Mouse (Mus musculus): ENCODE results near the gene Naif1. TPM values are rescaled to one million over a fixed set of nuclear protein-coding genes. Genes with fewer than 3 reads are reported as not detected.

The Naif1 gene
- polyA plus RNA-seq, 1 experiment from 2014 or later, result 4.1 TPM

GRCm38 (mm10) chr2:32482351-32482750 lies 32.1 kb downstream of the Naif1 start:
- Histone ChIP-seq H3K4me1 (ENCODE audit: insufficient read depth, low read depth, low read length) (no peaks in the 10 kb centered on the region), H3K27me3 (replicated peaks; ENCODE audit: insufficient read depth, low read length) (no peaks in the 10 kb centered on the region), H3K9ac (replicated peaks; ENCODE audit: low read depth) (no peak overlapping the region), H3K9me3 (ENCODE audit: low read length) (no peaks in the 10 kb centered on the region), H3K27ac (ENCODE audit: low read length) (peak overlapping the region; percentile 43; the same call in 1 of the 2 replicates), H3K4me3 (ENCODE audit: low read depth, low read length) (no peak overlapping the region), H3K36me3 (ENCODE audit: insufficient read depth, low read length) (no peaks in the 10 kb centered on the region), H3K4me2 (replicated peaks; ENCODE audit: low read depth, low read length) (no peak overlapping the region)
- no peak for ATAC-seq
- WGBS, result 88% methylated on average over 8 of the region's 8 CpGs
- no peak for DNase-seq (ENCODE audit: low spot score)
- TF ChIP-seq CTCF (IDR thresholded peaks at IDR 0.05) (no peak), EP300 (IDR thresholded peaks at IDR 0.05) (no peak)

DNA sequence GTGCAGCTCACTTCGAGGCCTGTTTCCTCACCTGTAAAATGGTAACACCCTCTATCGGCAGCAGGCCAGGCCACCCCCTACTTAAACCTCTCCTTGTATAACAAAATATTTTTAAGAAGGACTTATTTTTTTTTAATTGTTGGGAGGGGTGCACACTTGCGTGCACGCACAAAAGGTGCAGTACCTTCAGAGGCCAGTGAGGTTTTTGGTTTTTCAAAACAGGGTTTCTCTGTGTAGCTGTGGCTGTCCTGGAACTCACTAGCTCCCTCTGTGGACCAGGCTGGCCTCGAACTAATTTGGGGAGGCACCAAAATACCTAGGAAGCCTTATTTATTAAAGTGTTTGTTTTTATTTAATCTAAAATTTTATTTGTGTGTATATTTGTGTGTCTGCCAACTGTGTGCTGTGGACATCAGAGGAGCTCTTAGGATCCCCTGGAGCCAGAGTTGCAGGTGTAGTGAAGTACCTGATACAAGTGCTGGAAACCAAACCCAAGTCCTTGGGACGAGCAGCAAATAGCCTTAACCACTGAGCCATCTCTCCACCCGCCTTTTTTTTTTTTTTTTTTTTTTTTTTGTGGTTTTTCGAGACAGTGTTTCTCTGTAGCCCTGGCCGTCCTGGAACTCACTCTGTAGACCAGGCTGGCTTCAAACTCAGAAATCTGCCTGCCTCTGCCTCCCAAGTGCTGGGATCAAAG lies 33.1 kb downstream of the Naif1 start:
- DNase-seq (ENCODE audit: low spot score) (peak; percentile 43), ATAC-seq (peak; percentile 54)
- no peak for TF ChIP-seq EP300 (IDR thresholded peaks at IDR 0.05)
- TF ChIP-seq CTCF (IDR thresholded peaks at IDR 0.05), result peak; percentile 58
- H3K36me3 ChIP-seq (ENCODE audit: insufficient read depth, low read length), result no peaks in the 10 kb centered on the region
- H3K4me3 ChIP-seq (ENCODE audit: low read depth, low read length), result no peak overlapping the region
- H3K9me3 ChIP-seq (ENCODE audit: low read length), result no peaks in the 10 kb centered on the region
- H3K9ac ChIP-seq (replicated peaks; ENCODE audit: low read depth), result no peak overlapping the region
- H3K27ac ChIP-seq (ENCODE audit: low read length), result no peak overlapping the region
- no peaks in the 10 kb centered on the region for H3K27me3 ChIP-seq (replicated peaks; ENCODE audit: insufficient read depth, low read length)
- WGBS, result 66% methylated on average over 9 of the region's 9 CpGs
- no peak overlapping the region for H3K4me2 ChIP-seq (replicated peaks; ENCODE audit: low read depth, low read length)
- no peaks in the 10 kb centered on the region for H3K4me1 ChIP-seq (ENCODE audit: insufficient read depth, low read depth, low read length)

DNA sequence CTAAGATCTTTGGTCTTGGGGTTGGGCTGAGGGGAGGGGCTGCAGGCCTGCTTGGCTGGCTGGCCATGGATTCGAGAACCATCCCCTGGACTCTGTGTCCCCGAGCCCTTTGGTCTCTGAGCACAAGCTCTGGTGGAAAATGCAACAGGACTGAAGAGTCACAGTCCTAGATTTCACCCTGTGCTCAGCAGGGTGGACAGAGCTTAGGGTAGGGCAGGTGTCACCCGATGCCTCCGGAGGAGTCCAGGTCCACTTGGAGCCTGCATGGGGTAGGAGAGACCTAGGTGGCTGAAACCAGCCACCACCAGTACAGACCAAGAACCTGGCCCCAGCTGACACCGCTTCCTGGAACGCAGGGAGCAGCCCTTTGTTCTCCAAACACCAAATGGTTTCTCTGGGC lies 34.7 kb downstream of the Naif1 start:
- ATAC-seq, result no peak
- H3K36me3 ChIP-seq (ENCODE audit: insufficient read depth, low read length), result no peaks in the 10 kb centered on the region
- DNase-seq (ENCODE audit: low spot score), result no peak
- H3K9me3 ChIP-seq (ENCODE audit: low read length), result no peaks in the 10 kb centered on the region
- H3K27ac ChIP-seq (ENCODE audit: low read length), result no peak overlapping the region
- no peaks in the 10 kb centered on the region for H3K27me3 ChIP-seq (replicated peaks; ENCODE audit: insufficient read depth, low read length)
- no peaks in the 10 kb centered on the region for H3K4me1 ChIP-seq (ENCODE audit: insufficient read depth, low read depth, low read length)
- no peak overlapping the region for H3K4me2 ChIP-seq (replicated peaks; ENCODE audit: low read depth, low read length)
- TF ChIP-seq CTCF (IDR thresholded peaks at IDR 0.05) (no peak), EP300 (IDR thresholded peaks at IDR 0.05) (no peak)
- no peak overlapping the region for H3K9ac ChIP-seq (replicated peaks; ENCODE audit: low read depth)
- 82% methylated on average over 6 of the region's 6 CpGs for WGBS
- H3K4me3 ChIP-seq (ENCODE audit: low read depth, low read length), result no peak overlapping the region

GRCm38 (mm10) chr2:32485751-32486150 lies 35.5 kb downstream of the Naif1 start:
- H3K36me3 ChIP-seq (ENCODE audit: insufficient read depth, low read length), result no peaks in the 10 kb centered on the region
- WGBS, result 82% methylated on average over 4 of the region's 4 CpGs
- H3K4me2 ChIP-seq (replicated peaks; ENCODE audit: low read depth, low read length), result no peak overlapping the region
- no peak for DNase-seq (ENCODE audit: low spot score)
- no peak for ATAC-seq
- H3K4me1 ChIP-seq (ENCODE audit: insufficient read depth, low read depth, low read length), result no peaks in the 10 kb centered on the region
- TF ChIP-seq CTCF (IDR thresholded peaks at IDR 0.05) (no peak), EP300 (IDR thresholded peaks at IDR 0.05) (no peak)
- no peaks in the 10 kb centered on the region for H3K9me3 ChIP-seq (ENCODE audit: low read length)
- no peak overlapping the region for H3K9ac ChIP-seq (replicated peaks; ENCODE audit: low read depth)
- H3K27me3 ChIP-seq (replicated peaks; ENCODE audit: insufficient read depth, low read length), result no peaks in the 10 kb centered on the region
- no peak overlapping the region for H3K27ac ChIP-seq (ENCODE audit: low read length)
- H3K4me3 ChIP-seq (ENCODE audit: low read depth, low read length), result no peak overlapping the region

DNA sequence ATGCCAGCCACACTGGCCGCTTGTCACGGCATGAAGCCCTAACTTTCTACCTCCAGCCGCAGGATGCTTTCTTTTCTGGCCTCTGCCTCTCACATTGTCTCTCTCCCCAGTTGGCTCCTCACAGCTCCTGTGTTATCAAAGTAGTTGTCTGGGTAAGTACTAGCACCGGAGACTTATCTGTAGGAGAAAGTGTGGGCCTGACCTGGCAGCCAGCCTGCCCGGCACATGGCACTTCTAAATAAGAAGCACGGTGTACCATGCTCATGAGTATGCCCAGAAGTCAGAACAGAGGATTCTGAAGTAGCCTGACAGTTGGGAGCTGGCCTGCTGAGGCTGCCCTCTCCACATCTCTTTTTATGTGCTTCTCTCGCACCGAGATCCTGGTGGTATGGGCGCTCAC lies 35.9 kb downstream of the Naif1 start:
- H3K9ac ChIP-seq (replicated peaks; ENCODE audit: low read depth), result no peak overlapping the region
- H3K27ac ChIP-seq (ENCODE audit: low read length), result no peak overlapping the region
- no peak overlapping the region for H3K4me3 ChIP-seq (ENCODE audit: low read depth, low read length)
- TF ChIP-seq EP300 (IDR thresholded peaks at IDR 0.05) (no peak), CTCF (IDR thresholded peaks at IDR 0.05) (no peak)
- ATAC-seq (no peak), DNase-seq (ENCODE audit: low spot score) (no peak)
- 78% methylated on average over 9 of the region's 9 CpGs for WGBS
- H3K36me3 ChIP-seq (ENCODE audit: insufficient read depth, low read length), result no peaks in the 10 kb centered on the region
- H3K4me2 ChIP-seq (replicated peaks; ENCODE audit: low read depth, low read length), result no peak overlapping the region
- H3K9me3 ChIP-seq (ENCODE audit: low read length), result no peaks in the 10 kb centered on the region
- no peaks in the 10 kb centered on the region for H3K4me1 ChIP-seq (ENCODE audit: insufficient read depth, low read depth, low read length)
- no peaks in the 10 kb centered on the region for H3K27me3 ChIP-seq (replicated peaks; ENCODE audit: insufficient read depth, low read length)

- no peaks in the 10 kb centered on the region for H3K36me3 ChIP-seq (ENCODE audit: insufficient read depth, low read length)
- H3K27ac ChIP-seq (ENCODE audit: low read length), result no peak overlapping the region
- WGBS, result 4% methylated on average over 6 of the region's 6 CpGs
- peak; percentile 53; the same call in 1 of the 2 replicates for TF ChIP-seq EP300 (IDR thresholded peaks at IDR 0.05)
- peak; percentile 88 for TF ChIP-seq CTCF (IDR thresholded peaks at IDR 0.05)
- H3K27me3 ChIP-seq (replicated peaks; ENCODE audit: insufficient read depth, low read length), result no peaks in the 10 kb centered on the region
- peak; percentile 89 for DNase-seq (ENCODE audit: low spot score)
- no peak overlapping the region for H3K9ac ChIP-seq (replicated peaks; ENCODE audit: low read depth)
- no peaks in the 10 kb centered on the region for H3K4me1 ChIP-seq (ENCODE audit: insufficient read depth, low read depth, low read length)
- H3K4me2 ChIP-seq (replicated peaks; ENCODE audit: low read depth, low read length), result no peak overlapping the region
- H3K4me3 ChIP-seq (ENCODE audit: low read depth, low read length), result no peak overlapping the region
- no peaks in the 10 kb centered on the region for H3K9me3 ChIP-seq (ENCODE audit: low read length)
- peak; percentile 68 for ATAC-seq
These were observed 36.9 kb downstream of the Naif1 start for GRCm38 (mm10) chr2:32487124-32487623.
